Mouse (Mus musculus) limb, embryonic 12.5 days (tissue): ENCODE data around the gene Cant1. TPM values are rescaled to one million over a fixed set of nuclear protein-coding genes. Genes with fewer than 3 reads are reported as not detected.
A peak's percentile ranks its signal among the peaks of the same experiment; 100 is the strongest.
"Not testable (repeated sequence)": the region's sequence is repeated elsewhere in the genome, so short reads cannot be mapped to it uniquely, and the experiment has no call there.

Experiments used
- ATAC-seq: fragments of 200-750 bp; cut with Nextera tagmentation; 2 replicates; pipeline ENCODE4 v1.8.0; 2017; ENCODE audit warnings: low read depth, moderate TSS enrichment; ENCODE audit not compliant: insufficient number of reproducible peaks, insufficient read depth, low FRiP score, low TSS enrichment
- H3K27ac ChIP-seq: fragments of 300-500 bp; sonication (generic); 2 replicates; pipeline ENCODE4 v1.5.1; 2016; ENCODE audit warnings: mild to moderate bottlenecking, moderate library complexity
- H3K27me3 ChIP-seq: fragments of 300-500 bp; sonication (generic); 2 replicates; pipeline ENCODE4 v1.6.1; 2016; ENCODE audit warnings: mild to moderate bottlenecking, moderate library complexity
- H3K36me3 ChIP-seq: fragments of 300-500 bp; sonication (generic); 2 replicates; pipeline ENCODE4 v1.6.1; 2016; ENCODE audit warnings: mild to moderate bottlenecking, moderate library complexity
- H3K4me1 ChIP-seq: fragments of 300-500 bp; sonication (generic); replicated peaks from 2 replicates; pipeline ENCODE4 v1.6.1; 2016
- H3K4me2 ChIP-seq: fragments of 300-500 bp; sonication (generic); 2 replicates; pipeline ENCODE4 v1.6.1; 2016; ENCODE audit warnings: mild to moderate bottlenecking, moderate library complexity
- H3K4me3 ChIP-seq: fragments of 300-500 bp; sonication (generic); replicated peaks from 2 replicates; pipeline ENCODE4 v1.5.1; 2016; ENCODE audit warnings: mild to moderate bottlenecking
- H3K9ac ChIP-seq: fragments of 300-500 bp; sonication (generic); replicated peaks from 2 replicates; pipeline ENCODE4 v1.6.1; 2016; ENCODE audit warnings: mild to moderate bottlenecking, moderate library complexity
- H3K9me3 ChIP-seq: fragments of 300-500 bp; sonication (generic); 2 replicates; pipeline ENCODE4 v1.6.1; 2016; ENCODE audit warnings: mild to moderate bottlenecking, moderate library complexity
- WGBS: fragments of 180-500 bp; shearing (Covaris S2); methylation state at CpG from one replicate; pipeline ENCODE4 v1.1.7; 2016; 5-methylcytosine and 5-hydroxymethylcytosine counted together
- polyA plus RNA-seq: library from polyadenylated mRNA; unstranded; fragments of >200 nt; fragmentation: Nextera tagmentation; extraction: Ambion mirVana; gene quantifications from 2 replicates; pipeline ENCODE4 v1.2.1, GENCODE M21; 2016

The Cant1 gene
- polyA plus RNA-seq, 1 experiment from 2014 or later, result 32.0 TPM

DNA sequence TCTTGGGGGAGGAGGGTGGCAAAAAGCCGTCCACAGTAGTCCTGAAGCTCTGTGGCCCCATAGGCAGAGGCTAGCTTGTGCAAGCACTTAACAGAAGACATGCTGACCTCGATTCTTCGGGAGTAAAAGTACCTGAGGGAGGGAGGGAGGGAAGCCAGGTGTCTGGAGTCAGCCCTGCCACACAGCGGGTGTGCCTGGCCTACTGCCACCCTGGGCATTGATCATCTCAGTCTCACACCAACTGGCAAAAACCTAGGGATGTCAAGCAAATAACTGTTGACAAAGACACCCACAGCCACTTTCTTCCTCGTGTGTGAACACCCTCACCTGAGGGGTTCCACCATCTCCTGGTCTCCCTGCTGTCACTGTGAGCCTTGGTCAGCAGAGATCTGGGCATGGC lies 24.9 kb downstream of the Cant1 start:
- peaks cover 8% of the 10 kb centered on the region; the same call in 1 of the 2 replicates for H3K4me1 ChIP-seq
- no peak overlapping the region for H3K4me2 ChIP-seq
- H3K9me3 ChIP-seq, result peaks cover 6% of the 10 kb centered on the region; the same call in 1 of the 2 replicates
- H3K36me3 ChIP-seq, result 0 out of 2 replicates have a peak, but pooled peaks cover 7% of the 10 kb centered on the region
- H3K9ac ChIP-seq, result no peak overlapping the region
- 77% methylated on average over 5 of the region's 5 CpGs for WGBS
- no peak overlapping the region for H3K27ac ChIP-seq
- ATAC-seq, result no peak
- no peak overlapping the region for H3K4me3 ChIP-seq
- no peaks in the 10 kb centered on the region for H3K27me3 ChIP-seq

DNA sequence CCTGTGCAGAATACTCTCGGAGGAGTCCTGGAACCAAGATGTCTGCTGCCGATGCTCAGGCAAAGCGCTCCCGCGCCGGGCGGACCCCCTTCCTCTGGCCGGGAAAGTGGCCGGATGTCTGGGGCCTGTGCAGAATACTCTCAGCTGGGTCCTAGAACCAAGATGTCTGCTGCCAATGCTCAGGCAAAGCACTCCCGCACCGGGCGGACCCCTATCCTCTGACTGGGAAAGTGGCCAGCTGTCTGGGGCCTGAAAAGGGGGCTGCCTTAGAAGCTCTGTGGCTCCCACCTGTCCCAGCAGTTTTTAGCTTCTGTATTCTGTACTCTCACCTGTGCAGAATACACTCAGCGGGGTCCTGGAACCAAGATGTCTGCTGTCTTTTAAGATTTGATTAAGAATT lies 31.1 kb downstream of the Cant1 start:
- H3K27me3 ChIP-seq, H3K4me2 ChIP-seq, H3K9ac ChIP-seq, H3K36me3 ChIP-seq, H3K4me1 ChIP-seq, H3K27ac ChIP-seq, H3K9me3 ChIP-seq, ATAC-seq, H3K4me3 ChIP-seq: not testable (repeated sequence)
- 92% methylated on average over 13 of the region's 13 CpGs for WGBS

DNA sequence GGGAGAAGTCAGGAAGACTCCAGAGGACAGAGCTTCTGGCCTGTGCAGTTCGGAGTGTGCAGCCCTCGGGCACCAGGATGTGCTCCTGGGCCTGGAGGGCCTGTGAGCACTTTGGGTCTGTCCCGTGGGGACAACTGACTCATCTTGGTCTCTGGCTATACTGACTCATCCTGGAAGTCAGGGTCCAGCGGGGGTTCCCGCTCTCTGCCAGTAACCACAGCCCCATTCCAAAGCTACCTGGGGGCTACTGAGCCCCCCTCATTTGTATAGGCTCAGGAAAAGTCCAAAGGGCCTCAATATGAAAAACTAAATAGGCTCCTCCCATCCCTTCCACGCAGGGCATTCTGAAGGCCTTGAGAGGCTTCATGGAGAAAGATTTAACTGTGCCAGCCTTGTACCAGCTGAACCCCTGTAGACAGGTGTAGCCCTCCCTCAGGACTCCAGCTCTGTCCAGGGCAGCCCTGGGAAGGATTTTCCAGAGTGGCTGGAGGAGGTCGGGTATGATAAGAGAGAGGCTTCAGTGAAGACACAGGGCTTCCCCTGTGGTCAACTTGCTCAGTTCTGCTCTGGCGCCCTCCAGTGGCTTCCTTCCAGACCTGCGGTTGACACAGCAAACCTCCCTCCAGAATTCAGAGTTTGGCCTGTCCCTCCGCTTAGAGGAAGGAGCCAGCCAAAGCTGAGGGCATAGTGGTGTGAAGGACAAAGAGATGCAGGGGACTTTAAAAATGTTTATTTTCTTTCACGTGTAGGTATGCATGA lies 39.5 kb downstream of the Cant1 start:
- 45% methylated on average over 11 of the region's 11 CpGs for WGBS

DNA sequence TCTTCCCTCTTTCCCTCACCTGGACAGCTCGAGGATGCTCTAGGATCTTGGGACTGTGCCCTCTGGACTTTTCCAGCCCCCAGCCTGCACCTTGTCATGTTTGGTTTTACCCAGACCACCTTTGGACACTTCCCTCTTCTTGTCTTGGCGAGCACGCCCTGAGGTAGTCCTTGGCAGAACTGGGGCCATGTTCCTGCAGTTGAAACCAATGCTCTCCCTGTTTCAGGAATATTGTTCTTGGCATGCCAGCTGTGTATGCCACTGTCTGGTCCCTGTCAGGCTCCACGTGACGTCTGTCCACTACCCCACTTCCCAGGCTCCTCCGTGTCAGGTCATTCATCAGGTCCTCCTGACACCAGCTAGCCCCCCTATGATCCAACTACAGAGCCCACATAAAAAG lies 40.2 kb downstream of the Cant1 start:
- 78% methylated on average over 6 of the region's 6 CpGs for WGBS
- Histone ChIP-seq H3K27me3 (no peaks in the 10 kb centered on the region), H3K4me3 (no peak overlapping the region), H3K27ac (no peak overlapping the region), H3K9me3 (no peaks in the 10 kb centered on the region), H3K36me3 (no peaks in the 10 kb centered on the region), H3K4me2 (no peak overlapping the region), H3K9ac (no peak overlapping the region), H3K4me1 (peaks cover 6% of the 10 kb centered on the region)
- no peak for ATAC-seq

More for the DNA sequence above, 39.5 kb downstream of the Cant1 start:
- Histone ChIP-seq H3K4me3 (no peak overlapping the region), H3K4me1 (peaks cover 3% of the 10 kb centered on the region), H3K4me2 (no peak overlapping the region), H3K9me3 (no peaks in the 10 kb centered on the region), H3K36me3 (no peaks in the 10 kb centered on the region), H3K27me3 (no peaks in the 10 kb centered on the region), H3K27ac (no peak overlapping the region), H3K9ac (no peak overlapping the region)
- no peak for ATAC-seq

DNA sequence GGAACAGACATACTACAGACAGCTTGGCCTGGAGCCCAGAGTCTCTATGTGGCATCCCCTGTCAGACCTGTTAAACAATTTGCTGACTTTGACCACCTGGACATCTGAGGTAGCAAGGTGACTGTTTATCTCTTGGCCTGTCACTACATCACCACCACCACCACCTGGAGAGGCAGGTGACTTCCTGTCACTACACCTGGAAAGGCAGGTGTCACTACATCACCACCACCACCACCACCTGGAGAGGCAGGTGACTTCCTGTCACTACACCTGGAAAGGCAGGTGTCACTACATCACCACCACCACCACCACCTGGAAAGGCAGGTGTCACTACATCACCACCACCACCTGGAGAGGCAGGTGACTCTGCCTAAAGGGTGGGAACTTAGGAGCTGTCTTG lies 42.6 kb downstream of the Cant1 start:
- not testable (repeated sequence) for H3K4me2 ChIP-seq, H3K9ac ChIP-seq, H3K9me3 ChIP-seq, H3K4me3 ChIP-seq, H3K27ac ChIP-seq, H3K27me3 ChIP-seq, H3K36me3 ChIP-seq, ATAC-seq
- H3K4me1 ChIP-seq, result peaks cover 21% of the 10 kb centered on the region

DNA sequence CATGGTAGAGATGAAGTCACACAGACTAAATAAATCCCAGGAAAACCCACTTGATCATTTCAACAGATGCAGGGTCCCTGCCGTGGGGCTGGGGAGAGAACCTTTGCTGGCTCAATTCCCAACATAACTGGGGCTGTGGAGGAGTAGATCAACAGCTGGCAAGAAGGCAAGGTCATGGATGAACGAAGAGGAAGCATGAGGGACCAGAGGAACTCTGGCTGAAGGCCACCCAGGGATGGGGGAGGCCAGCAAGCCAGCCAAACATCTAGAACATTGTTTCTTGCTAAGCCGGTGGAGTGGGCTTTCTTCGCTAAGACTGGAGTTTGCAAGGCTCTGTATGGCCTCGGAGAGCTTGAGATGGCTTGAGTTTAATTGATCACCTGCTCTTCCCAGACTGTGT lies 43.0 kb downstream of the Cant1 start:
- H3K27ac ChIP-seq, result no peak overlapping the region
- 73% methylated on average over 5 of the region's 5 CpGs for WGBS
- ATAC-seq, result no peak

DNA sequence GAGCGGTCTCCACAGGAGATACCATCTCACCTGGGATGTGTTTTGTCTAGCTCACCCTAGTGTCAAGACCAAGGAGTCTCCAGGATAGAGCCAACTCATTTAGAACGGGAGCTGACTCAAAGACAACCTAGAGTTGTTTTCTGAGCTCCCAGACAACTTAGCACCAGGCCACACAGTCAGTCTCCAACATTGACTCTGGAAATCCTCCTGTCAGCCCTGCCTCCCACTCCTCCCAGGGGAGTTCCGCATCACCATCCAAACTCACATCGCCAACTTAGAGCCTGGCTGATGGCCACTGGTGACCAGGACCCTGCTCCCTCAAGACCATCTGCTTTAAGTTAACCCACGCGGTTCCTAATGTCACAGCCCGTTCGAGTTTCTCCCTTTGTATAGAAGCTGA lies 43.4 kb downstream of the Cant1 start:
- Histone ChIP-seq H3K9me3 (no peaks in the 10 kb centered on the region), H3K4me1 (peaks cover 21% of the 10 kb centered on the region), H3K27ac (no peak overlapping the region), H3K36me3 (no peaks in the 10 kb centered on the region), H3K9ac (no peak overlapping the region), H3K4me2 (no peak overlapping the region), H3K27me3 (no peaks in the 10 kb centered on the region), H3K4me3 (no peak overlapping the region)
- ATAC-seq, result no peak
- 79% methylated on average over 8 of the region's 8 CpGs for WGBS

More for the DNA sequence above, 43.0 kb downstream of the Cant1 start:
- Histone ChIP-seq H3K4me2 (no peak overlapping the region), H3K4me3 (no peak overlapping the region), H3K9ac (no peak overlapping the region), H3K9me3 (no peaks in the 10 kb centered on the region), H3K27me3 (no peaks in the 10 kb centered on the region), H3K36me3 (no peaks in the 10 kb centered on the region), H3K4me1 (peaks cover 21% of the 10 kb centered on the region)

DNA sequence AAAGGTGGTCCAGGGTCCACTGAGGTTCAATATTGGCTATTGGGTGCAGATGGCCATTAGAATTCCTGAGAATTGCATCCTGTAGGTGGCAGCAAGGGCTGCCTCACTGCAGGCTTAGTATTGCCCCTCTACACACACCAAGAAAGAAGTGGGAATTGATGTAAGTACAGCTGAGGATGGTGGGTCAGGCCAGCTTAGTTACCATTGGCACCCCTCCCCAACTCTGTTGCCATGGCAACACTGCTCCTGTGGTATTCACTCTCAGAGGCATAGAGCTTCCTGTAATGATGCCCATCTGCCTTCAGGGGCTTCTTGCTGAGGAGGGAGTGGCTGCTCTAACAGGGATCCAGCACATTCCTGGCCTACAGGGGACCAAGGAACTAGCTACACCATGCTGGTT lies 43.9 kb downstream of the Cant1 start:
- Histone ChIP-seq H3K27ac (no peak overlapping the region), H3K4me3 (no peak overlapping the region), H3K4me1 (peaks cover 21% of the 10 kb centered on the region), H3K36me3 (no peaks in the 10 kb centered on the region), H3K27me3 (no peaks in the 10 kb centered on the region), H3K9ac (no peak overlapping the region), H3K4me2 (no peak overlapping the region), H3K9me3 (no peaks in the 10 kb centered on the region)
- ATAC-seq, result no peak

DNA sequence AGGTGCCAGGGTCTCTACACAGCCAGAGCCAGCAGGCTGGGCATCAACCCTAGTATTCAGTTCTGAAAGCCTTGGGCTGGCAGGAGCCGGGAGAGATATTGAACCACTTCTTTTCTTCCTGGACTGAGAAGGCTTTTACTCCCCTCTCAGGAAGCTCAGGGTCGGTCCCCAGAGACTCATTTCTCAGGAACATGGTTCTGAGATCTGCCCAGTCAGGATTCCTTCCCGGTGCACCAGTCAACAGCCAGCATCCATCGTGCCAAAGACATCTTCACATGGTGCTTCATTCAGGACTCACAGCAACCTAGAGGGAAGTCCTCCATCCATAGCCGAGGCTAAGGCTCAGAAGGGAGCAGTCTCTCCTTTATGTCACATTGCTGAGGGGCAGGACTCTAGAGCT lies 44.4 kb downstream of the Cant1 start:
- no peak for ATAC-seq
- Histone ChIP-seq H3K4me2 (no peak overlapping the region), H3K4me1 (peaks cover 21% of the 10 kb centered on the region), H3K4me3 (no peak overlapping the region), H3K9me3 (no peaks in the 10 kb centered on the region), H3K27me3 (no peaks in the 10 kb centered on the region), H3K9ac (no peak overlapping the region), H3K27ac (no peak overlapping the region), H3K36me3 (no peaks in the 10 kb centered on the region)
- 71% methylated on average over 5 of the region's 5 CpGs for WGBS

DNA sequence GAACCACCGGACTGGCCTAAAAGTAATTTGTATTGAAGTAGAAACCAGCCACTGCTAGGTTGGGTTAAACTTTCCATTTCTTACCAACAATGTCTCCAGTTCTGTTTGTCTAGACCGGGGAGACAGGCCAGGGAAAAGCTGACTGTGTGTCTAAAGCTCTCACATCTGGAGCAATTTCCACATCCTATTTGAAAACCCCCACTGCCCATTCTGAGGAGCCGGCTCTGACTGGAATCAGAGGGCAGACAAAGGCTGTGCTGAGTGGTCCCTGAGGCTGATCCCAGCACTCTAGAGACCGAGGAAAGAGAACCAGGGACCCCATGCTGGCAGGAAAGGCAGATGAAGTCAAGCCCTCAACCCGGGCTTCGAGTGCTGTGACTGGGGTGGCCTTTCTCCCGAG lies 46.2 kb downstream of the Cant1 start:
- Histone ChIP-seq H3K27ac (peak overlapping the region; percentile 31; the same call in 1 of the 2 replicates), H3K9ac (0 out of 2 replicates have a peak overlapping the region, but pooled peaks have one; percentile 18), H3K4me2 (no peak overlapping the region), H3K4me1 (peaks cover 21% of the 10 kb centered on the region), H3K4me3 (no peak overlapping the region), H3K9me3 (no peaks in the 10 kb centered on the region), H3K27me3 (no peaks in the 10 kb centered on the region), H3K36me3 (no peaks in the 10 kb centered on the region)
- 44% methylated on average over 7 of the region's 7 CpGs for WGBS
- no peak for ATAC-seq

DNA sequence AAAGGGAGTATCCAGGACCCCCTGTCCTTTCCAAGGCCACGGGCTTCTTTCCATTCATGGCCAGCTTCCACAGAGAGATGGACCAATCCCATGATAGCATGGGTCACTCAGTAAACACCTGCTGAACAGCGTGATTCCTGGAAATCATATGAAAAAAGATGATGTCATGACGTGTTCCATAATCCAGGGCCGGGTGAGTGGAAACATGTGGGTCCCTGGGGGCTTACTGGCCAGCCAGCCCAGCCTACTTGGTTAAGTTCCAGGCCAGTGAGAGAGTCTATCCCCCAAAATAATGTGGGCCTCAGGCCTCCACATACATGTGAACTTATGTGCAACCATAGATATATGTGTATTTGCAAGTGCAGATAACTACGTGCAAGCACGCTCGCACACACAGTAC lies 47.0 kb downstream of the Cant1 start:
- 77% methylated on average over 7 of the region's 7 CpGs for WGBS
- no peak overlapping the region for H3K4me3 ChIP-seq
- H3K4me1 ChIP-seq, result peaks cover 21% of the 10 kb centered on the region
- no peaks in the 10 kb centered on the region for H3K9me3 ChIP-seq
- no peaks in the 10 kb centered on the region for H3K27me3 ChIP-seq
- ATAC-seq, result no peak
- H3K9ac ChIP-seq, result no peak overlapping the region
- no peak overlapping the region for H3K4me2 ChIP-seq
- H3K36me3 ChIP-seq, result no peaks in the 10 kb centered on the region
- H3K27ac ChIP-seq, result 0 out of 2 replicates have a peak overlapping the region, but pooled peaks have one; percentile 31

DNA sequence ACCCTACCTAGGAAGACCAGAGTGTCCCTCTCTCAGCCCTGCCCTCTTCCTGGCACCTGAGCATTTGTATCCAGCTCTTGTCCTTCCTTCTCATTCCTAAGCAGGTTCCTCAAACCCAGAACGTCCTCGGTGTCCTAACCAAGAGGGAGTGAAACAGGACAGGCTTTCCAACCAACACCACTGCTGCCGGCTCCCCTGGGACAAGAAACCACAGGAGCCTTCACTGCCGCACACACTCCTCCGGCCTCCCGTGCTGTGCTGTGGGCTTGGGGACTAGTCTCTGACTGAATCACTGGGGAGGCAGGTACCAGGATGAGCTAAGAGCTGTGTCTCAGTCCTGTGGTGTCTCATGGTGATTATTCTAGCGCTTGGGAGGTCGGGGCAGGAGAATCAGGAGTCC lies 49.2 kb downstream of the Cant1 start:
- Histone ChIP-seq H3K4me2 (no peak overlapping the region), H3K4me3 (no peak overlapping the region), H3K27ac (no peak overlapping the region), H3K9me3 (no peaks in the 10 kb centered on the region), H3K9ac (no peak overlapping the region), H3K4me1 (peaks cover 41% of the 10 kb centered on the region), H3K36me3 (no peaks in the 10 kb centered on the region), H3K27me3 (no peaks in the 10 kb centered on the region)
- WGBS, result 75% methylated on average over 8 of the region's 8 CpGs
- ATAC-seq, result no peak
